Mouse (Mus musculus): ENCODE results near the gene Rabac1. TPM values are rescaled to one million over a fixed set of nuclear protein-coding genes. Genes with fewer than 3 reads are reported as not detected.

The Rabac1 gene
- total RNA-seq, 2 experiments from 2014 or later: 101 to 117 TPM

- no peak for ATAC-seq (replicated peaks; ENCODE audit: poor library complexity)
These were observed 10.8 kb upstream of the Rabac1 start for GRCm38 (mm10) chr7:24983396-24983795.

DNA sequence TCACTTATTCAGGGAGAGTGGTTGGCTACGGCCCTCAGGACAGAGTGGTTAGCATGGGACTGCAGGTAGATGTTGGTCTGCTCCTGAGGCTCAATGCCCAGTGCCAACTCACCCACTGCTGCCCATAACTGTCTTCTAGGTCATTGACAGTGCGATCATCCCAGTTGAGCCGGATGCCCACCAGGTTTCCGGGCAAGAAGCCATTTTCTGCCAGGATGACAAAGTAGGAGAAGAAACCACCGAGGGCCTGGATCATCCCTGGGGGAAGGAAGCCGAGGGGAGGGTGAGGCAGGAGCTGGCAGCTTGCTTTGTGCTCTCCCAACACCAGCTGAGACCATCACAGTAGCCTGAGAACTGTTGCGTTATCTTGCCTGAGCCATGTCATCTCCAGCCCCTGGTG, 7.9 kb upstream of the Rabac1 start:
- no peak for ATAC-seq (replicated peaks; ENCODE audit: poor library complexity)

GRCm38 (mm10) chr7:24978781-24979180, 6.2 kb upstream of the Rabac1 start:
- peak; percentile 85 for ATAC-seq (replicated peaks; ENCODE audit: poor library complexity)

GRCm38 (mm10) chr7:24974893-24975595, 2.5 kb upstream of the Rabac1 start:
- ATAC-seq (replicated peaks; ENCODE audit: poor library complexity): peak; percentile 36

- ATAC-seq (replicated peaks; ENCODE audit: poor library complexity): no peak
These were observed 1.3 kb upstream of the Rabac1 start for GRCm38 (mm10) chr7:24973902-24974301.

GRCm38 (mm10) chr7:24973208-24973607, 654 bp upstream of the Rabac1 start:
- no peak for ATAC-seq (replicated peaks; ENCODE audit: poor library complexity)

- ATAC-seq (replicated peaks; ENCODE audit: poor library complexity): peak; percentile 38
These were observed 1.1 kb downstream of the Rabac1 start for GRCm38 (mm10) chr7:24971261-24971971.

- no peak for ATAC-seq (replicated peaks; ENCODE audit: poor library complexity)
These were observed 2.2 kb downstream of the Rabac1 start for GRCm38 (mm10) chr7:24970341-24970740.

DNA sequence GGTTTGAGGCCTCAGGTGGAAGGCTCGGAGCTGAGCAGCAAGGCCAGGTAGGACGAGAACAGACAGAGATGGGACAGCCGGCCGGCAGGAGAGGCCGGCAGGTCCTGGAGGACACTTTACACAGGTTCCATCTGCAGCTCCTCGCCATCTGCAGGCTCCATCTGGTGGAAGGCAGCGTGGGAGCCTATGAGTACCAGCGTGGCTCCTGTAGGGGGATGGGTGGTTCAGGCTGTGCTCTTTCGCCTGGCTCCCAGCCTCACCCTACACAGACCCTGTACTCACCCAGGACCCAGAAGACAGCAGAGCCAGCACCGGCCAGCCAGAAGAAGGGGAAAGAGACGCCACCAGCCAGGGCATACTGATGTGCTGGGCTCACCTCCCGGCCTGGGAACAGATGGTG, 2.7 kb downstream of the Rabac1 start:
- no peak for ATAC-seq (replicated peaks; ENCODE audit: poor library complexity)

GRCm38 (mm10) chr7:24968463-24968862, 4.1 kb downstream of the Rabac1 start:
- no peak for ATAC-seq (replicated peaks; ENCODE audit: poor library complexity)

- no peak for ATAC-seq (replicated peaks; ENCODE audit: poor library complexity)
These were observed 4.6 kb downstream of the Rabac1 start for GRCm38 (mm10) chr7:24967966-24968365.

GRCm38 (mm10) chr7:24964897-24965535, 7.5 kb downstream of the Rabac1 start:
- peak; percentile 88 for ATAC-seq (replicated peaks; ENCODE audit: poor library complexity)

DNA sequence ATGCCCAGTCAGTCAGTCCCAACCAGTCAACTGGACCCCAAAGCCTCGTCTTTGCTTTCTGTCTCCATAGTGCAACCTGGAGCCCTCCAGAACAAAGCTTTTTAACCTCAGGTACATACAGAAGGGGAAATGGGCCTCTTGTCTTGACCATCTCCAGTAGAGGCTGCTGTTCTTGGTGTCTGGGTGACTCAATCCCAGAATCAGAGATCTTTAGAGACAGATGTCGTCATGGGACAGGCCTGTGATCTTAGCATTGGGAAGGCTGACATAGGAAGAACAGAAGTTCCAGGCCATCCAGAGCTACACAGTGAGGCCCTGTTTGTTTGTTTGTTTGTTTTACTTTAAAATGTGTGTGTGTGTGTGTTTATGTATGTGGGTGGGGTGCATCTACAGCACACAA, 8.3 kb downstream of the Rabac1 start:
- no peak for ATAC-seq (replicated peaks; ENCODE audit: poor library complexity)

GRCm38 (mm10) chr7:24955226-24955625, 17.3 kb downstream of the Rabac1 start:
- ATAC-seq (replicated peaks; ENCODE audit: poor library complexity): no peak

GRCm38 (mm10) chr7:24954450-24954849, 18.1 kb downstream of the Rabac1 start:
- peak; percentile 85 for ATAC-seq (replicated peaks; ENCODE audit: poor library complexity)

GRCm38 (mm10) chr7:24953966-24954365, 18.6 kb downstream of the Rabac1 start:
- no peak for ATAC-seq (replicated peaks; ENCODE audit: poor library complexity)

DNA sequence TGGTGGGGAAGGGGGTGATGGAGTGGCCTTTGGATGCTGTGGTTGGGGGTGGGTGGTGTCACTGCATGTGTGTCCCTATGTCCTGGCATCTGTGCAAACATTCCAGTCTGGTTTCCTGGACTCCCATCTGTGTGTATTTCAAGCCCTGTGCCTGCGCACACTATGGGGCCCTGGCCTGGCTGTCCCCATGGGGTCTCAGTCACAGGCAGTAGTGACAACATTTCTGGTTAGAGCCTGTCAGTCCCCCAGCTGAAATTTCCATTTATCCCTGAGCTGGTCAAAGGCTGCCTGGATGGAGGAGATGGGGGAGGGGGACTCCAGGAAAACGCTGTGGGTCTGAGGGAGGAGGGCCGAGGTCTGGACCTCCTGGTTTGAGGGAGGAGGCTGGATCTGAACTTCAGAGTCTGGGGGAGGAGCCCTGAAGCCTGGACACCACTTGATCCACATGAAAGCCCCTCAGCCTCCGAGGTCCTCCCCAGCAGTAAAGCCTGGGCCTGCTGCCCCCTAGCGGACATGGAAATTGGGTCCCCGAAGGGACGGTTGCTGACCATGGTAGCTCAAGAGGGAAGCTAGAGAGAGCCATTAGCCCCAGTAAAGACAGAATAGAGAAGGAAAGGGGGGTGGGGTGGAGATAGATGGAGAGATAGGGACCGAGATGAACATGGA, 22.5 kb downstream of the Rabac1 start:
- ATAC-seq (replicated peaks; ENCODE audit: poor library complexity): peak; percentile 82

GRCm38 (mm10) chr7:24948774-24949173, 23.8 kb downstream of the Rabac1 start:
- ATAC-seq (replicated peaks; ENCODE audit: poor library complexity): no peak

- ATAC-seq (replicated peaks; ENCODE audit: poor library complexity): no peak
These were observed 25.1 kb downstream of the Rabac1 start for GRCm38 (mm10) chr7:24947316-24948048.

DNA sequence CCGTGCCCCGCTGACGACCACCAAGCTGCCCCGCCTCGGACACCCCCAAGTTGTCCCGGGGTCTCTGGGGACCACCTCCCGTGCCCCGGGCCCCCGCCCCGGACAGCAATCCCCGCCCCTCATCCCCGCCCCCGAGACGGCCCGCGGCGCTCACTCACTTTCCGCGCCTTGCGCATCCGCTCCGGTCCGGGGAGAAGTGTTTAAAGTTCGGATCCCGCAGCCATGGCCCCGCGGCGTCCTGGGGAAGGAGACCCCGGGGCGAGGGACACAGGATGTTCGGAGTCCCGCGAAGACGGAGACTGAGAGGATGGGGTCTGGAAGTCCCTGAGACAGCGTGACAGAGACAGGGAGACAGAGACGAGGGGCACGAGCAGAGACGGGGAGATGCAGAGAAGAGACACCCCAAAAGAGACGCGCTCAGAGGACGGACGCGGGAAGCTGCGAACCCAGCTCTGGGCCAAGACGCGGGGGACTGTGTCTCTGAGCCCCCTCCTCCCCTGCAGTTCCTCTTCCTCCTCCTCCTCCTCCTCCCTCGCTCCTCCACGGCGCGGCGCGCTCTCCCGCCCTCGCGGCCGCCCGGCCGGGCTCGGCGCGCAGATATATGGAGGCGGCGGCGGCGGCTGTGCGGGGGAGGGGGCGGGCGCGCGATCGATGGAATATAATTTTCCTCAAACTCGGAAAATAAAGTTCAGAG, 28.1 kb downstream of the Rabac1 start, which contains the start of gene Gm4881:
Gene Gm4881, minus strand, starts transcription at position 238 of the 694 bp plus-strand sequence.
- no peak for ATAC-seq (replicated peaks; ENCODE audit: poor library complexity)
